Mouse (Mus musculus): ENCODE results near the gene Ndufb11. TPM values are rescaled to one million over a fixed set of nuclear protein-coding genes. Genes with fewer than 3 reads are reported as not detected.

Ndufb11 gene
- 107 TPM for total RNA-seq (2023)

GRCm38 (mm10) chrX:20617176-20617902 lies at the start of gene Ndufb11, which contains the start of gene Rbm10:
Gene Ndufb11, minus strand, starts transcription at chrX:20617619.
Gene Rbm10, plus strand, starts transcription at chrX:20617503.

DNA sequence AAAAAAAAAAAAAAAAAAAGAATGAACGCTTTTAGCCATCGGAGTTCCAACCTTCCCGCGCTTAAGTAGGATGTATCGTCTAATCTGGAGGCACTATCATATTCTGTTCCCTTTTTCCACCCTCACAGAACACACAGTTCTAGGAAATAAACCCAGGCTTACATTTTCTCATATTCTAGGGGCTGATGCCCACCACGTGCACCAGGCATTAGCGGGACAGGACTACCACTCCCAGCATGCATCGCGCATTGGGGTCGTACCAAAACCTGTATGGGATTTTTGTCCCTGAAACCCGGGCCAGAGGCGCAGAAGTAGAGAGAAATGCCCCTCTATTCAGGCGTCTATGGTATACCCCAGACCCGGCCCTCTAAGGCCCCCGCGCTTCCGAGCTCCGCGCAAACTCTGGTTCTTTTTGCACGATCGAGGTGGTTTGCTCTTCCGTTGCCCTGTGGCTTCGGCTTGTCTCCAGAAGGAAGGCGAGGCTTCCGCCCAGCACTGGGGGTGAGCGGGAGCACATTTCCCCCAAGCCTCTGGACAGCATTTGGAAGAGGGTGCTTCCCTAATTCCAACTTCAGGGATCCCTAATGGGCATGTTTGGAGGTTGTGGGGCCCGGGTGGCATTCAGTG lies 40.7 kb upstream of the Ndufb11 start, which contains the start of gene Uba1:
Gene Uba1 (plus strand): TSS at position 301 of the 627 bp plus-strand sequence.

Other genes with a start within 250 kb of the Ndufb11 start
- 6.7 TPM for gene Jade3, start 191.9 kb downstream of the Ndufb11 start, total RNA-seq (2023)
- not detected for gene Rgn, start 67.8 kb downstream of the Ndufb11 start, total RNA-seq (2023)
- 58.1 TPM for gene Rbm10, start 116 bp downstream of the Ndufb11 start, total RNA-seq (2023)
- 224 TPM for gene Uba1, start 40.7 kb upstream of the Ndufb11 start, total RNA-seq (2023)
- 81.3 TPM for gene Cdk16, start 70.3 kb upstream of the Ndufb11 start, total RNA-seq (2023)
- 11.5 TPM for gene Usp11, start 86.3 kb upstream of the Ndufb11 start, total RNA-seq (2023)
- 150 TPM for gene Araf, start 180.2 kb upstream of the Ndufb11 start, total RNA-seq (2023)